Mouse (Mus musculus) liver, embryonic 14.5 days (tissue): Measurements from ENCODE around the gene Aldh1a7. TPM values are rescaled to one million over a fixed set of nuclear protein-coding genes. Genes with fewer than 3 reads are reported as not detected.

Source experiments
- ATAC-seq: fragments of 200-750 bp; cut with Nextera tagmentation; 2 replicates; pipeline ENCODE4 v1.8.0; 2017; ENCODE audit warnings: moderate number of reproducible peaks, mild to moderate bottlenecking, moderate library complexity; ENCODE audit not compliant: insufficient read depth
- DNase-seq, 3 experiments: peaks; one replicate each; pipeline ENCODE4 v3.0.0-alpha.2; 2012 to 2013; ENCODE audit warnings: low read depth in 3 of 3, low spot score in 3 of 3
- H3K27ac ChIP-seq: fragments of 300-500 bp; sonication (generic); 2 replicates; pipeline ENCODE4 v1.5.1; 2014; ENCODE audit warnings: moderate library complexity, mild to moderate bottlenecking, control low read depth, inconsistent platforms
- H3K27me3 ChIP-seq: fragments of 300-500 bp; sonication (generic); 2 replicates; pipeline ENCODE4 v1.6.1; 2014; ENCODE audit warnings: mild to moderate bottlenecking, low read length, moderate library complexity; ENCODE audit not compliant: control insufficient read depth, insufficient read depth
- H3K36me3 ChIP-seq: fragments of 300-500 bp; sonication (generic); replicated peaks from 2 replicates; pipeline ENCODE4 v1.6.1; 2014; ENCODE audit warnings: low read depth; ENCODE audit not compliant: control insufficient read depth, insufficient read depth
- H3K4me1 ChIP-seq, 2 experiments: fragments of 200-500 bp in 1 of 2; fragments of 300-500 bp in 1 of 2; sonication (generic) in 1 of 2; replicated peaks; 2 replicates each; pipeline ENCODE4 v1.6.1; 2012 to 2014; ENCODE audit warnings: antibody characterized with exemption in 1 of 2, inconsistent platforms in 1 of 2, low read length in 1 of 2; ENCODE audit not compliant: control insufficient read depth in 2 of 2, insufficient read depth in 2 of 2
- H3K4me2 ChIP-seq: fragments of 300-500 bp; sonication (generic); 2 replicates; pipeline ENCODE4 v1.6.1; 2014; ENCODE audit warnings: low read depth, mild to moderate bottlenecking, control low read depth, moderate library complexity
- H3K4me3 ChIP-seq, 2 experiments: fragments of 200-500 bp in 1 of 2; fragments of 300-500 bp in 1 of 2; sonication (generic) in 1 of 2; 2 replicates each; pipeline ENCODE4 v1.5.1; 2012 to 2014; ENCODE audit warnings: low read depth in 2 of 2, low read length in 2 of 2, mild to moderate bottlenecking in 2 of 2, control low read depth in 1 of 2, inconsistent platforms in 1 of 2, moderate library complexity in 1 of 2; ENCODE audit not compliant: insufficient read depth in 1 of 2
- H3K9ac ChIP-seq: fragments of 300-500 bp; sonication (generic); replicated peaks from 2 replicates; pipeline ENCODE4 v1.6.1; 2014; ENCODE audit warnings: mild to moderate bottlenecking, control low read depth, moderate library complexity
- H3K9me3 ChIP-seq: fragments of 300-500 bp; sonication (generic); 2 replicates; pipeline ENCODE4 v1.6.1; 2016; ENCODE audit warnings: low read length, mixed read lengths; ENCODE audit not compliant: control insufficient read depth
- CTCF ChIP-seq: IDR thresholded peaks from 2 replicates; pipeline ENCODE4 v1.5.1; 2016; ENCODE audit warnings: antibody characterized with exemption, low read depth, control low read depth
- EP300 ChIP-seq: IDR thresholded peaks from 2 replicates; pipeline ENCODE4 v1.6.1; 2016; ENCODE audit warnings: antibody characterized with exemption, low read depth
- WGBS: fragments of 180-500 bp; shearing (Covaris S2); extraction: QIAGEN DNeasy Blood & Tissue Kit; methylation state at CpG from one replicate; pipeline ENCODE4 v1.1.7; 2014; ENCODE audit not compliant: insufficient replicate concordance; 5-methylcytosine and 5-hydroxymethylcytosine counted together
- polyA plus RNA-seq, 2 experiments: library from polyadenylated mRNA; depleted of rRNA in 1 of 2; stranded (reverse) in 1 of 2; unstranded in 1 of 2; fragments of >200 nt; fragmentation: Nextera tagmentation in 1 of 2; extraction: Ambion mirVana in 1 of 2; gene quantifications; 2 replicates each; pipeline versions ENCODE4 v1.2.1 to v1.2.3; 2012 to 2014

The Aldh1a7 gene
- polyA plus RNA-seq, 2 experiments = 0.79 to 1.1 TPM

GRCm38 (mm10) chr19:20644346-20644745 lies 83.0 kb downstream of the Aldh1a7 start:
- H3K9me3 ChIP-seq = no peaks in the 10 kb centered on the region
- H3K4me1 ChIP-seq = no peaks in the 10 kb centered on the region
- no peak overlapping the region for H3K4me2 ChIP-seq
- H3K27ac ChIP-seq = no peak overlapping the region
- H3K9ac ChIP-seq = no peak overlapping the region
- 52% methylated on average over 3 of the region's 3 CpGs for WGBS
- no peak for DNase-seq
- H3K4me3 ChIP-seq = no peak overlapping the region
- H3K27me3 ChIP-seq = no peaks in the 10 kb centered on the region
- TF ChIP-seq EP300 (no peak), CTCF (0 out of 2 replicates have a peak, but pooled peaks have one; percentile 14)
- ATAC-seq = no peak
- H3K36me3 ChIP-seq = no peaks in the 10 kb centered on the region

Other genes starting within 250 kb of the Aldh1a7 start
- 0.58 and 0.61 TPM in 2 replicates for gene Aldh1a1, start 234.8 kb downstream of the Aldh1a7 start, polyA plus RNA-seq (2012; rRNA removed)
- gene Aldh1a1, start 234.8 kb downstream of the Aldh1a7 start, polyA plus RNA-seq (2014; fragmentation: Nextera tagmentation; extraction: Ambion mirVana) = 0.44 and 0.94 TPM in 2 replicates
- gene Tmc1, start 226.6 kb upstream of the Aldh1a7 start, polyA plus RNA-seq (2012; rRNA removed) = 0.04 and 0.10 TPM in 2 replicates
- 0.08 TPM in 1 of 2 replicates, not detected in the other for gene Tmc1, start 226.6 kb upstream of the Aldh1a7 start, polyA plus RNA-seq (2014; fragmentation: Nextera tagmentation; extraction: Ambion mirVana)